Mouse (Mus musculus) hindbrain, embryonic 14.5 days (tissue): ENCODE data around the gene Sgta. TPM values are rescaled to one million over a fixed set of nuclear protein-coding genes. Genes with fewer than 3 reads are reported as not detected.
"Not testable (repeated sequence)": the region's sequence is repeated elsewhere in the genome, so short reads cannot be mapped to it uniquely, and the experiment has no call there.

Experiments
- ATAC-seq: fragments of 200-750 bp; cut with Nextera tagmentation; 2 replicates; pipeline ENCODE4 v1.8.0; 2017; ENCODE audit warnings: moderate number of reproducible peaks, mild to moderate bottlenecking, moderate TSS enrichment, moderate library complexity; ENCODE audit not compliant: low FRiP score
- DNase-seq: peaks from one replicate; pipeline ENCODE4 v3.0.0-alpha.2; 2015; ENCODE audit warnings: low spot score
- H3K27ac ChIP-seq: fragments of 300-500 bp; sonication (generic); 2 replicates; pipeline ENCODE4 v1.5.1; 2014; ENCODE audit warnings: mild to moderate bottlenecking, moderate library complexity
- H3K27me3 ChIP-seq: fragments of 300-500 bp; sonication (generic); 2 replicates; pipeline ENCODE4 v1.6.1; 2014; ENCODE audit warnings: mild to moderate bottlenecking, low read length, mixed read lengths; ENCODE audit not compliant: control insufficient read depth, insufficient read depth
- H3K36me3 ChIP-seq: fragments of 300-500 bp; sonication (generic); replicated peaks from 2 replicates; pipeline ENCODE4 v1.6.1; 2014; ENCODE audit not compliant: control insufficient read depth, insufficient read depth
- H3K4me1 ChIP-seq: fragments of 300-500 bp; sonication (generic); replicated peaks from 2 replicates; pipeline ENCODE4 v1.6.1; 2014; ENCODE audit warnings: antibody characterized with exemption, low read length, mixed read lengths; ENCODE audit not compliant: control insufficient read depth, insufficient read depth
- H3K4me2 ChIP-seq: fragments of 300-500 bp; sonication (generic); replicated peaks from 2 replicates; pipeline ENCODE4 v1.6.1; 2014; ENCODE audit warnings: mild to moderate bottlenecking, moderate library complexity
- H3K4me3 ChIP-seq: fragments of 300-500 bp; sonication (generic); replicated peaks from 2 replicates; pipeline ENCODE4 v1.5.1; 2014; ENCODE audit warnings: mild to moderate bottlenecking, low read length
- H3K9ac ChIP-seq: fragments of 300-500 bp; sonication (generic); 2 replicates; pipeline ENCODE4 v1.6.1; 2014
- H3K9me3 ChIP-seq: fragments of 300-500 bp; sonication (generic); 2 replicates; pipeline ENCODE4 v1.6.1; 2016; ENCODE audit warnings: low read length; ENCODE audit not compliant: control insufficient read depth
- WGBS: fragments of 180-500 bp; shearing (Covaris S2); extraction: QIAGEN DNeasy Blood & Tissue Kit; methylation state at CpG from one replicate; pipeline ENCODE4 v1.1.7; 2014; 5-methylcytosine and 5-hydroxymethylcytosine counted together
- polyA plus RNA-seq: library from polyadenylated mRNA; unstranded; fragments of >200 nt; fragmentation: Nextera tagmentation; extraction: Ambion mirVana; gene quantifications from 2 replicates; pipeline ENCODE4 v1.2.1, GENCODE M21; 2014

Gene Sgta
- polyA plus RNA-seq, 1 experiment from 2014 or later: 260 TPM

GRCm38 (mm10) chr10:81064519-81064918 is 4.5 kb upstream of the Sgta start:
- WGBS: 85% methylated on average over 8 of the region's 8 CpGs
- H3K27me3 ChIP-seq, ATAC-seq, H3K4me3 ChIP-seq, H3K9me3 ChIP-seq, H3K9ac ChIP-seq, H3K4me2 ChIP-seq, DNase-seq, H3K27ac ChIP-seq, H3K36me3 ChIP-seq, H3K4me1 ChIP-seq: not testable (repeated sequence)

GRCm38 (mm10) chr10:81062710-81063109 is 2.7 kb upstream of the Sgta start:
- Histone ChIP-seq H3K9ac (no peak overlapping the region), H3K4me2 (no peak overlapping the region)
- 66% methylated on average over 4 of the region's 4 CpGs for WGBS

GRCm38 (mm10) chr10:81058896-81059295 is 1.1 kb downstream of the Sgta start:
- H3K27me3 ChIP-seq: no peaks in the 10 kb centered on the region
- DNase-seq: no peak
- H3K9ac ChIP-seq: peak overlapping the region; percentile 72

More at GRCm38 (mm10) chr10:81062710-81063109, 2.7 kb upstream of the Sgta start:
- ATAC-seq (no peak), DNase-seq (no peak)
- Histone ChIP-seq H3K27me3 (no peaks in the 10 kb centered on the region), H3K9me3 (no peaks in the 10 kb centered on the region), H3K27ac (no peak overlapping the region), H3K4me1 (peaks cover 18% of the 10 kb centered on the region), H3K4me3 (no peak overlapping the region), H3K36me3 (no peaks in the 10 kb centered on the region)

GRCm38 (mm10) chr10:81057406-81058130 is 2.4 kb downstream of the Sgta start:
- H3K4me2 ChIP-seq: no peak overlapping the region
- no peaks in the 10 kb centered on the region for H3K27me3 ChIP-seq
- H3K9me3 ChIP-seq: no peaks in the 10 kb centered on the region
- H3K27ac ChIP-seq: no peak overlapping the region
- ATAC-seq (no peak), DNase-seq (no peak)
- H3K36me3 ChIP-seq: peaks cover 9% of the 10 kb centered on the region; the same call in 1 of the 2 replicates
- H3K9ac ChIP-seq: no peak overlapping the region
- no peak overlapping the region for H3K4me3 ChIP-seq
- H3K4me1 ChIP-seq: peaks cover 18% of the 10 kb centered on the region
- 95% methylated on average over 23 of the region's 23 CpGs for WGBS

More at GRCm38 (mm10) chr10:81058896-81059295, 1.1 kb downstream of the Sgta start:
- ATAC-seq: no peak
- Histone ChIP-seq H3K9me3 (no peaks in the 10 kb centered on the region), H3K4me1 (peaks cover 18% of the 10 kb centered on the region), H3K4me2 (peak overlapping the region; percentile 73), H3K4me3 (peak overlapping the region; percentile 61), H3K27ac (no peak overlapping the region), H3K36me3 (peaks cover 4% of the 10 kb centered on the region; the same call in 1 of the 2 replicates)
- 94% methylated on average over 6 of the region's 6 CpGs for WGBS

- peaks cover 18% of the 10 kb centered on the region for H3K4me1 ChIP-seq
- not testable (repeated sequence) for DNase-seq, H3K9me3 ChIP-seq, H3K27ac ChIP-seq, H3K9ac ChIP-seq, ATAC-seq, H3K27me3 ChIP-seq, H3K4me2 ChIP-seq, H3K4me3 ChIP-seq
- WGBS: 89% methylated on average over 11 of the region's 11 CpGs
- peaks cover 25% of the 10 kb centered on the region for H3K36me3 ChIP-seq
Observed at GRCm38 (mm10) chr10:81055802-81056340, 4.1 kb downstream of the Sgta start.

- no peaks in the 10 kb centered on the region for H3K27me3 ChIP-seq
- peaks cover 18% of the 10 kb centered on the region for H3K4me1 ChIP-seq
- no peak overlapping the region for H3K27ac ChIP-seq
- no peak overlapping the region for H3K4me3 ChIP-seq
- 78% methylated on average over 6 of the region's 6 CpGs for WGBS
- DNase-seq (no peak), ATAC-seq (no peak)
- H3K4me2 ChIP-seq: no peak overlapping the region
- H3K9ac ChIP-seq: no peak overlapping the region
- no peaks in the 10 kb centered on the region for H3K9me3 ChIP-seq
- peaks cover 32% of the 10 kb centered on the region for H3K36me3 ChIP-seq
Observed at GRCm38 (mm10) chr10:81055169-81055568, 4.8 kb downstream of the Sgta start.

- Histone ChIP-seq H3K4me1 (no peaks in the 10 kb centered on the region; the same call in 1 of the 2 replicates), H3K27me3 (no peaks in the 10 kb centered on the region), H3K9me3 (no peaks in the 10 kb centered on the region), H3K4me2 (no peak overlapping the region), H3K36me3 (peaks cover 58% of the 10 kb centered on the region), H3K27ac (no peak overlapping the region), H3K9ac (no peak overlapping the region), H3K4me3 (no peak overlapping the region)
- 95% methylated on average over 5 of the region's 5 CpGs for WGBS
- DNase-seq (no peak), ATAC-seq (no peak)
Observed at GRCm38 (mm10) chr10:81052577-81052976, 7.4 kb downstream of the Sgta start.

GRCm38 (mm10) chr10:81051133-81051532 is 8.8 kb downstream of the Sgta start:
- Histone ChIP-seq H3K4me1 (no peaks in the 10 kb centered on the region), H3K27me3 (no peaks in the 10 kb centered on the region), H3K27ac (no peak overlapping the region), H3K36me3 (peaks cover 72% of the 10 kb centered on the region), H3K9ac (no peak overlapping the region), H3K4me3 (no peak overlapping the region), H3K9me3 (no peaks in the 10 kb centered on the region), H3K4me2 (no peak overlapping the region)
- DNase-seq (no peak), ATAC-seq (no peak)
- 94% methylated on average over 6 of the region's 6 CpGs for WGBS

- ATAC-seq (no peak), DNase-seq (peak; percentile 46)
- 86% methylated on average over 4 of the region's 4 CpGs for WGBS
Observed at GRCm38 (mm10) chr10:81050645-81051044, 9.3 kb downstream of the Sgta start.

More at GRCm38 (mm10) chr10:81050645-81051044, 9.3 kb downstream of the Sgta start:
- Histone ChIP-seq H3K27ac (no peak overlapping the region), H3K4me3 (no peak overlapping the region), H3K4me2 (no peak overlapping the region), H3K4me1 (no peaks in the 10 kb centered on the region), H3K9me3 (no peaks in the 10 kb centered on the region), H3K36me3 (peaks cover 77% of the 10 kb centered on the region), H3K27me3 (no peaks in the 10 kb centered on the region), H3K9ac (no peak overlapping the region)
